Mouse (Mus musculus): ENCODE measurements at regions not wholly inside any gene's neighbourhood (a gene's known extent, or its start where the extent isn't known, plus 50 kb on each side); places are given as distances from the start of the nearest gene placed in this dataset.

DNA sequence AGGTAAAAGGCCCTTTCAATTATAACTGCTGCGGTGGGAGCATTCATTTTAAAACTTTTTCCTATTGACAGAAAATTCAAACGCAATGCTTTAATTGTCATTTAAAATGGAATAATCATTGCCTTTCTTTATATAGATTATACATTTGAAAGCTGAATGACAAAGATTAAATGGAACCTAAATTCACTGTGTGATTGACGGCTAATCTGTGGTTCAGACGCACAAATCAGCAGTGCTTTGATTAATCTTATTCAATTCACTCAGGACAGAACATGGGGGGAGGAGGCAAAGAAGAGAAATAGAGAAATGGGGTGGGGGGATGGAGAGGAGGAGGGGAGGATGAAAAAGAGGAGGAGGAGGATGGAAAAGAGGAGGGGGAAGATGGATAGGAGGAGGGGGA is 294.5 kb upstream of the Tram1l1 start:
- Histone ChIP-seq H3K9me3 (ENCODE audit: control insufficient read depth, insufficient read depth, low read depth, low read length) (no peaks in the 10 kb centered on the region), H3K9ac (ENCODE audit: insufficient read depth, low read depth, low read length, poor library complexity, severe bottlenecking) (no peak overlapping the region), H3K4me1 (ENCODE audit: control insufficient read depth in 2 of 2, insufficient read depth in 2 of 2, low read length in 2 of 2, poor library complexity in 1 of 2) (no peaks in the 10 kb centered on the region), H3K4me3 (ENCODE audit: insufficient read depth in 1 of 2, low read depth in 1 of 2, low read length in 2 of 2, poor library complexity in 1 of 2, severe bottlenecking in 1 of 2) (no peak overlapping the region), H3K27ac (ENCODE audit: insufficient read depth, low read depth, low read length, poor library complexity, severe bottlenecking) (no peak overlapping the region), H3K36me3 (ENCODE audit: control insufficient read depth, insufficient read depth, low read length, poor library complexity, severe bottlenecking) (no peaks in the 10 kb centered on the region)
- no peak for DNase-seq (ENCODE audit: low read depth, low spot score)
- in situ Hi-C loops (cut with MboI; ENCODE audit: low sequenced_read_pairs in 2 of 2, unreplicated experiment in 2 of 2) = no loop called here
- TF ChIP-seq HCFC1 (IDR thresholded peaks at IDR 0.05; ENCODE audit: borderline replicate concordance, insufficient read depth, low read length) (no peak), CHD2 (IDR thresholded peaks at IDR 0.05; ENCODE audit: low read depth, low read length) (no peak), ZNF384 (IDR thresholded peaks at IDR 0.05; ENCODE audit: low read depth, low read length) (no peak), MAFK (IDR thresholded peaks at IDR 0.05; ENCODE audit: insufficient read depth, low read depth, low read length) (no peak), ZC3H11A (IDR thresholded peaks at IDR 0.05; ENCODE audit: borderline replicate concordance, low read depth, low read length) (no peak)

DNA sequence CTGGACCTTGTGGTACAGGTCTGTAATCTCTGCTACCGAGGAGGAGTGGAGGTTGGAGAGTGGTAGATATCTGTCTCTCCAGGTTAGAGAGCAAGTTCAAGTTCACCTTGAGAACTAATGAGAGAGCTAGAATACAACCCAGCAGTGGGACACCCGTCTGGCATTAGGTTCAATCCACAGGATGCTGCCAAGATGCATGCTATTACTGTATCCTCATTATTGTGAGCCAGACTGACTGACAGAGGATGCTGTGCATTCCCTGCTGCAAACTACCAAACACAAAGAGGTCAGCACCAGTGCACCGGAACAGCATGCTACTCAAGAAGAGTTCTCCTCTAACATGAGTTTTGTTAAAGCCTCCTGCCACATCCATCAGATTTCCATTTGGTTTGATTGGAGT is 253.6 kb upstream of the Tram1l1 start:
- in situ Hi-C loops (cut with MboI; ENCODE audit: low sequenced_read_pairs in 2 of 2, unreplicated experiment in 2 of 2) = no loop called here
- TF ChIP-seq HCFC1 (IDR thresholded peaks at IDR 0.05; ENCODE audit: borderline replicate concordance, insufficient read depth, low read length) (no peak), ZC3H11A (IDR thresholded peaks at IDR 0.05; ENCODE audit: borderline replicate concordance, low read depth, low read length) (no peak), MAFK (IDR thresholded peaks at IDR 0.05; ENCODE audit: insufficient read depth, low read depth, low read length) (no peak), CHD2 (IDR thresholded peaks at IDR 0.05; ENCODE audit: low read depth, low read length) (no peak), ZNF384 (IDR thresholded peaks at IDR 0.05; ENCODE audit: low read depth, low read length) (no peak)
- no peaks in the 10 kb centered on the region for H3K36me3 ChIP-seq (ENCODE audit: control insufficient read depth, insufficient read depth, low read length, poor library complexity, severe bottlenecking)
- no peaks in the 10 kb centered on the region for H3K9me3 ChIP-seq (ENCODE audit: control insufficient read depth, insufficient read depth, low read depth, low read length)
- H3K4me3 ChIP-seq (ENCODE audit: insufficient read depth in 1 of 2, low read depth in 1 of 2, low read length in 2 of 2, poor library complexity in 1 of 2, severe bottlenecking in 1 of 2) = no peak overlapping the region
- no peak for DNase-seq (ENCODE audit: low read depth, low spot score)
- H3K4me1 ChIP-seq (ENCODE audit: control insufficient read depth in 2 of 2, insufficient read depth in 2 of 2, low read length in 2 of 2, poor library complexity in 1 of 2) = no peaks in the 10 kb centered on the region
- no peak overlapping the region for H3K9ac ChIP-seq (ENCODE audit: insufficient read depth, low read depth, low read length, poor library complexity, severe bottlenecking)
- no peak overlapping the region for H3K27ac ChIP-seq (ENCODE audit: insufficient read depth, low read depth, low read length, poor library complexity, severe bottlenecking)

DNA sequence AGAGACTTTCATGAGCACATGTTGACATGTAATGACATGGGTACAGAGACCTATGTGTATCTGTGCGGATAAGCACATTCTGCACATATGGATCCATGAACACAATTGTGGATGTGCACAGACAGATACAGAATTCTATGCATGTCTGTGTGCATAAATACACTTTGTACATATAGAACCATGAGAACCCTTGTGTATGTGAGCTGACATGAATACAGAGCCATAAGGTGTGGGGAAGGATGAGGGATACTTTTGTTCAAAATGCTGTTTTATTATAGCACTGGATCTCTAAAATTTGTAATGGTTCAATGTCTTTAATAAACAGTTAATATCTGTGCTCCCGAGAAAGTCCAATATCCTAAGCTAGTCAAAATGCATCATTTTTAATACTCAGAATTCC is 253.1 kb upstream of the Tram1l1 start:
- Histone ChIP-seq H3K9ac (ENCODE audit: insufficient read depth, low read depth, low read length, poor library complexity, severe bottlenecking) (no peak overlapping the region), H3K4me3 (ENCODE audit: insufficient read depth in 1 of 2, low read depth in 1 of 2, low read length in 2 of 2, poor library complexity in 1 of 2, severe bottlenecking in 1 of 2) (no peak overlapping the region), H3K27ac (ENCODE audit: insufficient read depth, low read depth, low read length, poor library complexity, severe bottlenecking) (no peak overlapping the region), H3K36me3 (ENCODE audit: control insufficient read depth, insufficient read depth, low read length, poor library complexity, severe bottlenecking) (no peaks in the 10 kb centered on the region), H3K4me1 (ENCODE audit: control insufficient read depth in 2 of 2, insufficient read depth in 2 of 2, low read length in 2 of 2, poor library complexity in 1 of 2) (no peaks in the 10 kb centered on the region), H3K9me3 (ENCODE audit: control insufficient read depth, insufficient read depth, low read depth, low read length) (no peaks in the 10 kb centered on the region)
- in situ Hi-C loops (cut with MboI; ENCODE audit: low sequenced_read_pairs in 2 of 2, unreplicated experiment in 2 of 2) = no loop called here
- TF ChIP-seq CHD2 (IDR thresholded peaks at IDR 0.05; ENCODE audit: low read depth, low read length) (no peak), MAFK (IDR thresholded peaks at IDR 0.05; ENCODE audit: insufficient read depth, low read depth, low read length) (no peak), ZC3H11A (IDR thresholded peaks at IDR 0.05; ENCODE audit: borderline replicate concordance, low read depth, low read length) (no peak), HCFC1 (IDR thresholded peaks at IDR 0.05; ENCODE audit: borderline replicate concordance, insufficient read depth, low read length) (no peak), ZNF384 (IDR thresholded peaks at IDR 0.05; ENCODE audit: low read depth, low read length) (no peak)
- DNase-seq (ENCODE audit: low read depth, low spot score) = no peak

DNA sequence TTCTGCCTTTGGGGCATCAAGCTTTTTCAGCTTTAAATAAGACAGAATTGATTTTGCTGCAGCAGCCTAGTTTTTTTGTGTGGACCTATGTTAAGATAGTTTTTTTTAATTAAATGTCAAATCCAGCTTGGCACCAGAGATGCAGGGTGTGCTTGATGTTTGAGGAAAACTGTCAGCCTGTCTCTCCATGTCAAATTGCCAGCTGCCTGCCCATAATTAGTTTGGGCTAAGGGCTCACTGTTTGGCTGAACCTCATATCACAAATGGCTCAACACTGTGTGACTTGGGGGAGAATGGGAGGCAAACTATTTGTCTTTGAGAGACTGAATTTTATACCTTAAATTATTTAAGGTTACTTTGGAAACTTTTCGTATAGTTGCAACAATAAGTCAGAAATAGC is 252.7 kb upstream of the Tram1l1 start:
- Histone ChIP-seq H3K27ac (ENCODE audit: insufficient read depth, low read depth, low read length, poor library complexity, severe bottlenecking) (no peak overlapping the region), H3K9ac (ENCODE audit: insufficient read depth, low read depth, low read length, poor library complexity, severe bottlenecking) (no peak overlapping the region), H3K4me3 (ENCODE audit: insufficient read depth in 1 of 2, low read depth in 1 of 2, low read length in 2 of 2, poor library complexity in 1 of 2, severe bottlenecking in 1 of 2) (no peak overlapping the region), H3K36me3 (ENCODE audit: control insufficient read depth, insufficient read depth, low read length, poor library complexity, severe bottlenecking) (no peaks in the 10 kb centered on the region), H3K9me3 (ENCODE audit: control insufficient read depth, insufficient read depth, low read depth, low read length) (no peaks in the 10 kb centered on the region), H3K4me1 (ENCODE audit: control insufficient read depth in 2 of 2, insufficient read depth in 2 of 2, low read length in 2 of 2, poor library complexity in 1 of 2) (no peaks in the 10 kb centered on the region)
- DNase-seq (ENCODE audit: low read depth, low spot score) = no peak
- in situ Hi-C loops (cut with MboI; ENCODE audit: low sequenced_read_pairs in 2 of 2, unreplicated experiment in 2 of 2) = no loop called here
- no peak for TF ChIP-seq ZC3H11A (IDR thresholded peaks at IDR 0.05; ENCODE audit: borderline replicate concordance, low read depth, low read length)
- no peak for TF ChIP-seq MAFK (IDR thresholded peaks at IDR 0.05; ENCODE audit: insufficient read depth, low read depth, low read length)
- no peak for TF ChIP-seq HCFC1 (IDR thresholded peaks at IDR 0.05; ENCODE audit: borderline replicate concordance, insufficient read depth, low read length)
- no peak for TF ChIP-seq ZNF384 (IDR thresholded peaks at IDR 0.05; ENCODE audit: low read depth, low read length)
- TF ChIP-seq CHD2 (IDR thresholded peaks at IDR 0.05; ENCODE audit: low read depth, low read length) = no peak

DNA sequence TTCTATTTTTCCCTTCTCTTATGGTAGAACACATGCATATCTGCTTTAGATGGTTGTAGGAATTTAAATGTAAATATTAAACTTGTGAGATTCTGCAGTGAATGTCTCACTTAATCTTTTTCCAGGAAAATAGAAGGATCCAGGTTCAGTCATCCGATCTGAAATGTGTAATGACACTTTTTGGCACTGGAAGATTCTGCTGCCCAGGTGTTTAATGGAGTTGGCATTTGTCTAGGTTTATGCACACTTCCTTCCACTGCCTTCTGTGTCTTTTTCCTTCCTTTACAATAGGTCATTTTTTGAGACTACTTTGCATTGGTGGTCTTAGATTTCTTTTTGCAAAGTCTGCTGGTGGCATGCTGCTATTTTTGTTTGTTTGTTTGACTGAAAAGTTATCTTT is 251.5 kb upstream of the Tram1l1 start:
- Histone ChIP-seq H3K4me1 (ENCODE audit: control insufficient read depth in 2 of 2, insufficient read depth in 2 of 2, low read length in 2 of 2, poor library complexity in 1 of 2) (no peaks in the 10 kb centered on the region), H3K27ac (ENCODE audit: insufficient read depth, low read depth, low read length, poor library complexity, severe bottlenecking) (no peak overlapping the region), H3K9me3 (ENCODE audit: control insufficient read depth, insufficient read depth, low read depth, low read length) (no peaks in the 10 kb centered on the region), H3K9ac (ENCODE audit: insufficient read depth, low read depth, low read length, poor library complexity, severe bottlenecking) (no peak overlapping the region), H3K36me3 (ENCODE audit: control insufficient read depth, insufficient read depth, low read length, poor library complexity, severe bottlenecking) (no peaks in the 10 kb centered on the region), H3K4me3 (ENCODE audit: insufficient read depth in 1 of 2, low read depth in 1 of 2, low read length in 2 of 2, poor library complexity in 1 of 2, severe bottlenecking in 1 of 2) (no peak overlapping the region)
- DNase-seq (ENCODE audit: low read depth, low spot score) = no peak
- TF ChIP-seq CHD2 (IDR thresholded peaks at IDR 0.05; ENCODE audit: low read depth, low read length) = no peak
- TF ChIP-seq ZNF384 (IDR thresholded peaks at IDR 0.05; ENCODE audit: low read depth, low read length) = no peak
- TF ChIP-seq MAFK (IDR thresholded peaks at IDR 0.05; ENCODE audit: insufficient read depth, low read depth, low read length) = no peak
- TF ChIP-seq ZC3H11A (IDR thresholded peaks at IDR 0.05; ENCODE audit: borderline replicate concordance, low read depth, low read length) = no peak
- TF ChIP-seq HCFC1 (IDR thresholded peaks at IDR 0.05; ENCODE audit: borderline replicate concordance, insufficient read depth, low read length) = no peak
- in situ Hi-C loops (cut with MboI; ENCODE audit: low sequenced_read_pairs in 2 of 2, unreplicated experiment in 2 of 2) = no loop called here
